Mouse (Mus musculus): ENCODE measurements around the gene Alg3.

Gene Alg3

GRCm38 (mm10) chr16:20611357-20612227 is at the start of gene Alg3, which contains the start of the genes Eef1akmt4 and Gm49333:
Gene Alg3 (minus strand): TSS chr16:20611735.
Gene Eef1akmt4 (plus strand): TSS chr16:20611593.
Gene Gm49333 (plus strand): TSS chr16:20611610.
- in situ Hi-C loops (cut with MboI) = loop anchor here (10.0 kb wide), 1 partner anchor 107 kb away; no protein-coding TSS in a partner anchor

GRCm38 (mm10) chr16:20657661-20658060 is 46.1 kb upstream of the Alg3 start:
- in situ Hi-C loops (cut with MboI) = no loop called here

GRCm38 (mm10) chr16:20653315-20653714 is 41.8 kb upstream of the Alg3 start:
- in situ Hi-C loops (cut with MboI) = no loop called here

- in situ Hi-C loops (cut with MboI) = no loop called here
These were observed 40.4 kb upstream of the Alg3 start for GRCm38 (mm10) chr16:20651947-20652310.

- in situ Hi-C loops (cut with MboI) = no loop called here
These were observed 39.8 kb upstream of the Alg3 start, which contains the start of gene Psmd2 for GRCm38 (mm10) chr16:20651076-20651946. Gene Psmd2 (plus strand): TSS chr16:20651652.

- in situ Hi-C loops (cut with MboI) = loop anchor here (10.0 kb wide), 1 partner anchor 149 kb away; the partner anchor contains the start of gene Eif2b5
These were observed 32.4 kb upstream of the Alg3 start for GRCm38 (mm10) chr16:20643911-20644310.

- in situ Hi-C loops (cut with MboI) = loop anchor here (10.0 kb wide), 1 partner anchor 147 kb away; the partner anchor contains the start of gene Eif2b5
These were observed 30.6 kb upstream of the Alg3 start for GRCm38 (mm10) chr16:20642161-20642560.

- in situ Hi-C loops (cut with MboI) = no loop called here
These were observed 26.8 kb upstream of the Alg3 start for GRCm38 (mm10) chr16:20638367-20638766.

GRCm38 (mm10) chr16:20637410-20637809 is 25.9 kb upstream of the Alg3 start:
- in situ Hi-C loops (cut with MboI) = no loop called here

GRCm38 (mm10) chr16:20629731-20630634 is 18.4 kb upstream of the Alg3 start, which contains the start of gene Ece2:
Gene Ece2 (plus strand): TSS chr16:20629828.
- in situ Hi-C loops (cut with MboI) = no loop called here

GRCm38 (mm10) chr16:20628871-20629391 is 17.4 kb upstream of the Alg3 start:
- in situ Hi-C loops (cut with MboI) = no loop called here

- in situ Hi-C loops (cut with MboI) = no loop called here
These were observed 11.7 kb upstream of the Alg3 start for GRCm38 (mm10) chr16:20623211-20623610.

- in situ Hi-C loops (cut with MboI) = no loop called here
These were observed 10.6 kb upstream of the Alg3 start for GRCm38 (mm10) chr16:20621991-20622685.

- in situ Hi-C loops (cut with MboI) = no loop called here
These were observed 9.9 kb upstream of the Alg3 start, which contains the start of gene Camk2n2 for GRCm38 (mm10) chr16:20621191-20621990. Gene Camk2n2 (minus strand): TSS chr16:20621287.

- in situ Hi-C loops (cut with MboI) = no loop called here
These were observed 9.2 kb upstream of the Alg3 start for GRCm38 (mm10) chr16:20620751-20621190.

GRCm38 (mm10) chr16:20620399-20620735 is 8.8 kb upstream of the Alg3 start:
- in situ Hi-C loops (cut with MboI) = no loop called here

- in situ Hi-C loops (cut with MboI) = loop anchor here (10.0 kb wide), 1 partner anchor 115 kb away; no protein-coding TSS in a partner anchor
These were observed 8.2 kb upstream of the Alg3 start for GRCm38 (mm10) chr16:20619541-20620398.
